Mouse (Mus musculus) embryonic fibroblast, embryonic 13.5 days (primary cell): Measurements from ENCODE around the gene Ighmbp2.

Experiments
- CTCF ChIP-seq: IDR thresholded peaks from 2 replicates; pipeline ENCODE4 v1.5.1; 2011; ENCODE audit warnings: mild to moderate bottlenecking, control low read depth, low read length, moderate library complexity, borderline replicate concordance; ENCODE audit not compliant: insufficient read depth
- POLR2A ChIP-seq: IDR thresholded peaks from 2 replicates; pipeline ENCODE4 v1.6.1; 2011; ENCODE audit warnings: low read depth, mild to moderate bottlenecking, control low read depth, low read length, moderate library complexity

- TF ChIP-seq CTCF, result no peak
- TF ChIP-seq POLR2A, result no peak
These were observed 931 bp downstream of the Ighmbp2 start for GRCm38 (mm10) chr19:3281886-3282285.
